Mouse (Mus musculus) G1E (cell line): Measurements from ENCODE around the gene Bco1. TPM values are rescaled to one million over a fixed set of nuclear protein-coding genes. Genes with fewer than 3 reads are reported as not detected.

Experiments used
- ATAC-seq: 2 replicates; pipeline ENCODE4 v1.8.0; 2016; ENCODE audit warnings: mild to moderate bottlenecking; ENCODE audit not compliant: insufficient number of reproducible peaks, poor library complexity, low FRiP score, severe bottlenecking; ENCODE audit errors: extremely low read depth
- DNase-seq: peaks from one replicate; pipeline ENCODE4 v3.0.0; 2012; ENCODE audit warnings: low spot score
- H3K27me3 ChIP-seq: 2 replicates; pipeline ENCODE4 v1.6.1; 2012; ENCODE audit warnings: mild to moderate bottlenecking, low read length, inconsistent platforms; ENCODE audit not compliant: insufficient read depth
- H3K36me3 ChIP-seq: replicated peaks from 2 replicates; pipeline ENCODE3; 2012; ENCODE audit warnings: mild to moderate bottlenecking, inconsistent platforms
- H3K4me1 ChIP-seq: 2 replicates; pipeline ENCODE4 v1.6.1; 2012; ENCODE audit warnings: low read depth, low read length, inconsistent platforms, mixed read lengths; ENCODE audit not compliant: insufficient read depth
- H3K4me3 ChIP-seq: 2 replicates; pipeline ENCODE4 v1.5.1; 2012; ENCODE audit warnings: low read depth, mild to moderate bottlenecking, inconsistent platforms, low read length, moderate library complexity, mixed read lengths
- H3K9me3 ChIP-seq: replicated peaks from 2 replicates; pipeline ENCODE4 v1.6.1; 2012; ENCODE audit warnings: inconsistent platforms
- CTCF ChIP-seq: IDR thresholded peaks from 2 replicates; pipeline ENCODE4 v1.5.1; 2012; ENCODE audit warnings: low read depth, low read length, inconsistent platforms, mixed read lengths
- GATA1 ChIP-seq: IDR thresholded peaks from 2 replicates; pipeline ENCODE4 v1.6.1; 2012; ENCODE audit warnings: borderline replicate concordance, low read length, inconsistent platforms, mixed read lengths
- GATA2 ChIP-seq: IDR thresholded peaks from 2 replicates; pipeline ENCODE4 v1.6.1; 2012; ENCODE audit warnings: low read depth, low read length, inconsistent platforms, borderline replicate concordance
- POLR2AphosphoS5 ChIP-seq: IDR thresholded peaks from 2 replicates; pipeline ENCODE4 v1.6.1; 2012; ENCODE audit warnings: low read depth, low read length, inconsistent platforms; ENCODE audit not compliant: insufficient replicate concordance
- TAL1 ChIP-seq: conservative IDR thresholded peaks from 2 replicates; pipeline ENCODE4 v1.6.1; 2012; ENCODE audit warnings: low read depth, low read length, inconsistent platforms, mixed read lengths
- polyA plus RNA-seq: library from polyadenylated mRNA; stranded (reverse); fragments of >175 nt; gene quantifications from 2 replicates; pipeline ENCODE4 v1.2.3, GENCODE M21; 2012
- total RNA-seq, 2 experiments: library from RNA; stranded (forward) in 1 of 2; stranded (reverse) in 1 of 2; fragments of 200-1000 nt in 1 of 2; fragments of >200 nt in 1 of 2; fragmentation: Nextera tagmentation in 1 of 2; gene quantifications; 2 replicates each; pipeline ENCODE4 v1.2.3; 2014 to 2017

Gene Bco1
- total and polyA plus RNA-seq, 3 experiments, result not detected

GRCm38 (mm10) chr8:117109018-117109711 is 13.5 kb downstream of the Bco1 start:
- ATAC-seq, result no peak
- H3K27me3 ChIP-seq, result no peaks in the 10 kb centered on the region; the same call in 1 of the 2 replicates
- DNase-seq, result no peak
- H3K9me3 ChIP-seq, result peaks cover 12% of the 10 kb centered on the region
- TF ChIP-seq GATA2 (no peak), CTCF (no peak; the same call in 1 of the 2 replicates), GATA1 (no peak)
- H3K36me3 ChIP-seq, result no peaks in the 10 kb centered on the region
- H3K4me3 ChIP-seq, result no peak overlapping the region
- H3K4me1 ChIP-seq, result peaks cover 7% of the 10 kb centered on the region

GRCm38 (mm10) chr8:117109801-117110390 is 14.2 kb downstream of the Bco1 start:
- TF ChIP-seq CTCF, result 0 out of 2 replicates have a peak, but pooled peaks have one; percentile 21
- TF ChIP-seq GATA2, result no peak
- Histone ChIP-seq H3K4me1 (peaks cover 7% of the 10 kb centered on the region), H3K9me3 (peaks cover 11% of the 10 kb centered on the region), H3K36me3 (no peaks in the 10 kb centered on the region), H3K27me3 (no peaks in the 10 kb centered on the region), H3K4me3 (no peak overlapping the region)
- no peak for DNase-seq
- no peak for ATAC-seq

- peaks cover 13% of the 10 kb centered on the region for H3K9me3 ChIP-seq
- no peak overlapping the region for H3K4me3 ChIP-seq
- TF ChIP-seq CTCF (no peak), POLR2AphosphoS5 (no peak), GATA2 (no peak), TAL1 (no peak), GATA1 (no peak)
- H3K27me3 ChIP-seq, result no peaks in the 10 kb centered on the region
- H3K36me3 ChIP-seq, result no peaks in the 10 kb centered on the region
- ATAC-seq (no peak), DNase-seq (no peak)
- H3K4me1 ChIP-seq, result peaks cover 21% of the 10 kb centered on the region
Measured at GRCm38 (mm10) chr8:117111641-117112040, 16.0 kb downstream of the Bco1 start.

- Histone ChIP-seq H3K27me3 (no peaks in the 10 kb centered on the region), H3K4me1 (peaks cover 21% of the 10 kb centered on the region), H3K9me3 (peaks cover 13% of the 10 kb centered on the region), H3K36me3 (no peaks in the 10 kb centered on the region), H3K4me3 (no peak overlapping the region)
- ATAC-seq (no peak), DNase-seq (no peak)
- TF ChIP-seq TAL1, result no peak
- no peak for TF ChIP-seq CTCF
- TF ChIP-seq GATA1, result no peak
- no peak for TF ChIP-seq POLR2AphosphoS5
- TF ChIP-seq GATA2, result no peak
Measured at GRCm38 (mm10) chr8:117112261-117112660, 16.6 kb downstream of the Bco1 start.

- Histone ChIP-seq H3K4me1 (peaks cover 21% of the 10 kb centered on the region), H3K27me3 (no peaks in the 10 kb centered on the region; the same call in 1 of the 2 replicates), H3K9me3 (peaks cover 4% of the 10 kb centered on the region; the same call in 1 of the 2 replicates), H3K36me3 (no peaks in the 10 kb centered on the region), H3K4me3 (no peak overlapping the region)
- no peak for ATAC-seq
- no peak for DNase-seq
- no peak for TF ChIP-seq GATA1
- TF ChIP-seq GATA2, result no peak
- no peak for TF ChIP-seq CTCF
- no peak for TF ChIP-seq POLR2AphosphoS5
- no peak for TF ChIP-seq TAL1
Measured at GRCm38 (mm10) chr8:117115094-117115493, 19.4 kb downstream of the Bco1 start.

GRCm38 (mm10) chr8:117115676-117116446 is 20.2 kb downstream of the Bco1 start:
- Histone ChIP-seq H3K4me1 (peaks cover 21% of the 10 kb centered on the region), H3K36me3 (no peaks in the 10 kb centered on the region), H3K9me3 (peaks cover 3% of the 10 kb centered on the region; the same call in 1 of the 2 replicates), H3K4me3 (no peak overlapping the region; the same call in 1 of the 2 replicates), H3K27me3 (no peaks in the 10 kb centered on the region; the same call in 1 of the 2 replicates)
- TF ChIP-seq TAL1, result no peak
- no peak for TF ChIP-seq GATA1
- no peak for TF ChIP-seq GATA2
- TF ChIP-seq POLR2AphosphoS5, result no peak
- no peak for TF ChIP-seq CTCF
- peak; percentile 41 for ATAC-seq
- DNase-seq, result no peak
